Mouse (Mus musculus) hindbrain, embryonic 10.5 days (tissue): ENCODE measurements around the gene Midn. TPM values are rescaled to one million over a fixed set of nuclear protein-coding genes. Genes with fewer than 3 reads are reported as not detected.
A peak's percentile ranks its signal among the peaks of the same experiment; 100 is the strongest.

Source experiments
- DNase-seq: peaks from one replicate; pipeline ENCODE4 v3.0.0-alpha.2; 2017; ENCODE audit warnings: low spot score
- H3K27ac ChIP-seq: fragments of 300-500 bp; sonication (generic); 2 replicates; pipeline ENCODE4 v1.5.1; 2016; ENCODE audit warnings: mild to moderate bottlenecking, moderate library complexity
- H3K27me3 ChIP-seq: fragments of 300-500 bp; sonication (generic); 2 replicates; pipeline ENCODE4 v1.6.1; 2016; ENCODE audit warnings: mild to moderate bottlenecking; ENCODE audit not compliant: poor library complexity, insufficient read depth, severe bottlenecking
- H3K36me3 ChIP-seq: fragments of 300-500 bp; sonication (generic); 2 replicates; pipeline ENCODE4 v1.6.1; 2016; ENCODE audit warnings: mild to moderate bottlenecking, moderate library complexity
- H3K4me1 ChIP-seq: fragments of 300-500 bp; sonication (generic); replicated peaks from 2 replicates; pipeline ENCODE4 v1.6.1; 2016; ENCODE audit warnings: mild to moderate bottlenecking
- H3K4me3 ChIP-seq: fragments of 300-500 bp; sonication (generic); 2 replicates; pipeline ENCODE4 v1.5.1; 2016; ENCODE audit warnings: mild to moderate bottlenecking, moderate library complexity
- H3K9me3 ChIP-seq: fragments of 300-500 bp; sonication (generic); 2 replicates; pipeline ENCODE4 v1.6.1; 2016; ENCODE audit warnings: mild to moderate bottlenecking, moderate library complexity
- WGBS: fragments of 180-500 bp; shearing (Covaris S2); methylation state at CpG from one replicate; pipeline ENCODE4 v1.1.7; 2016; 5-methylcytosine and 5-hydroxymethylcytosine counted together
- polyA plus RNA-seq: library from polyadenylated mRNA; unstranded; fragments of >200 nt; fragmentation: Nextera tagmentation; extraction: Ambion mirVana; gene quantifications from 2 replicates; pipeline ENCODE4 v1.2.1, GENCODE M21; 2016

Gene Midn
- polyA plus RNA-seq, 1 experiment from 2014 or later = 24.6 TPM

DNA sequence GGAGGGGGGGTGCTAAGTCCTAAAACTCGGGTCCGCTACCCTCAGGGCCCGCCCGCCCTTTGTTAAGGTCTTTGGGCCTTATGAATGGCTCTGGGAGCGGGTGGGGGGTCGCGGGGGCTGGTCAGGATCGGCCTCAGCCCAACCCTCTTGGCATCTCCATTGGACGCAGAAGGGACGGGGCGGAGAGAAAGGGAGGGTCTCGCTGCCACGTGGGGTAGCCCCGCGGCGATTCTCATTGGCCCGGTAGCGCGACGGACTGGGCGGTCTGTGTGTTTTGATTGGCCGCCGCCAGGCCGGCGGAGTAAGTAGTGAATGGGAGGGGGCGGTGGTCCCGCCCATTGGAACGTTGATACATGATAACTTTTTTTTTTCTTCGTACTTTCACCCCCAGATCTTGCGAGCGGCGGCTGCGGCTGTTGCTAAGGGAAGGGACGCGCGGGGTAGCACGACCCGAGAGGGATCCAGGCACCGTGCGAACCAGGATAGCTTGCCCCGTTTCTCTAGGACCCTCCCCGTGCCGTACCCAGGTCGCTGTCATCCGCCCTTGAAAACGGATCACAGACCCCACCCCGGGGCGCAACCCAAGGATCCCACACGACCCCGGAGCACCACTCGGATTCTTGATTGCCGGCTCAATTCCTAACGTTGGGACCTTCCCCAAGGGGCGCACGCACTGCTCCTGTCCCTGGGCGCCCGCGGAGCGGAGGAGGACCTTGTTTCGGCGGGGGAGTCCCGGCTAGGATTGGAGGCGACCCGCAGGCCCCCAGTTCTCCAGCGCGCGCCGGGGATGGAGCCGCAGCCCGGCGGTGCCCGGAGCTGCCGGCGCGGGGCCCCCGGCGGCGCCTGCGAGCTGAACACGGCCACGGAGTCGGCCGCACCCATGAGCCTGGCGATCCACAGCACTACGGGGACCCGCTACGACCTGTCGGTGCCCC is 1.5 kb downstream of the Midn start:
- H3K27me3 ChIP-seq = no peaks in the 10 kb centered on the region
- peak; percentile 99 for DNase-seq
- no peaks in the 10 kb centered on the region for H3K9me3 ChIP-seq
- under 1% methylated on average over 87 of the region's 88 CpGs for WGBS
- H3K27ac ChIP-seq = peak overlapping the region; percentile 100
- peak overlapping the region; percentile 99 for H3K4me3 ChIP-seq
- H3K36me3 ChIP-seq = peaks cover 76% of the 10 kb centered on the region
- peaks cover 77% of the 10 kb centered on the region for H3K4me1 ChIP-seq

- peak overlapping the region; percentile 100 for H3K27ac ChIP-seq
- H3K9me3 ChIP-seq = no peaks in the 10 kb centered on the region
- under 1% methylated on average over 68 of the region's 71 CpGs for WGBS
- peak overlapping the region; percentile 99 for H3K4me3 ChIP-seq
- DNase-seq = peak; percentile 90
- H3K27me3 ChIP-seq = no peaks in the 10 kb centered on the region
- peaks cover 78% of the 10 kb centered on the region for H3K4me1 ChIP-seq
- peaks cover 76% of the 10 kb centered on the region for H3K36me3 ChIP-seq
Measured at GRCm38 (mm10) chr10:80150226-80151210, 2.4 kb downstream of the Midn start.

- Histone ChIP-seq H3K9me3 (no peaks in the 10 kb centered on the region), H3K36me3 (peaks cover 76% of the 10 kb centered on the region), H3K27me3 (no peaks in the 10 kb centered on the region), H3K4me1 (peaks cover 78% of the 10 kb centered on the region), H3K27ac (peak overlapping the region; percentile 100), H3K4me3 (peak overlapping the region; percentile 99)
- WGBS = under 1% methylated on average over 26 of the region's 26 CpGs
- peak; percentile 58 for DNase-seq
Measured at GRCm38 (mm10) chr10:80151211-80152034, 3.4 kb downstream of the Midn start.

DNA sequence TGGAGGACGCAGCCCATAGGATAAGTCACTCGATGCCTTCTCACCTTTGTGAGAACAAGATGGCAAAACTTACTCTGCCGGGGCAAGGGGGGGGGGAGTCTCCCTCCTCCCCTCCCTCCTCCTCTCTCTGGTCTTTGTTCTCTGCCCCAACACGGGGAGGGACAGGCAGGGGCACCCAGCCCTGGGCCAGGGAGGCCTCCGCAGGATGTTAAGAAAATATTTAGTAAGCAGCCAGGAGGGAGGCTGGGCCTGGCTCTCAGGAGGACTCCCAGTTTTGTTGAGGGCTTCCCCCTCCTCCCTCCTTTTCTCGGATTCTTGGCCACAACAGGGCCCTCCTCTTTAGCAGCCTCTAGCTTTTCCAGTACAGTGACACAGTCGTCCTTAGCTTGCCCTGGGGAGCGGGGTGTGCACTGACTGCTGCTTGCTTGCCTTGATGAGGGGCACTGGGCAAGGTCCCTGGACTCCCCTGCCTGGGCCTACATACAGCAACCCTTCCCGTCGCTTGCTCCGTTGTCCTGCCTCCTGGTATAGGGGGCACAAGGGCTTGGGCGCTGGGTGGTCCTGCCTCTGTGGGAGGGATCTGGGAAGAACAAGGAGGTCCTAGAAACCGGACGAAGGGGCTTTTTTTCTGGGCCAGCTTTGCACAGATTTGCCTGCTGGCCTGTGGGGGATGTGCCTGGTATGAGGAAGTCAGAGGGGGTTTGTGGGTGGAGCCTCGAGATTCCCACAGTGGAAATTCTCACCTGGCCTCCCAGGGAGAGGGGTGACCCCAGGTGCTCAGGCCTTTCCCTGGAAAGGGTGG is 4.2 kb downstream of the Midn start:
- H3K4me1 ChIP-seq = peaks cover 78% of the 10 kb centered on the region
- no peaks in the 10 kb centered on the region for H3K27me3 ChIP-seq
- DNase-seq = peak; percentile 53
- H3K27ac ChIP-seq = peak overlapping the region; percentile 100
- no peaks in the 10 kb centered on the region for H3K9me3 ChIP-seq
- peaks cover 77% of the 10 kb centered on the region for H3K36me3 ChIP-seq
- peak overlapping the region; percentile 99 for H3K4me3 ChIP-seq
- 9% methylated on average over 15 of the region's 15 CpGs for WGBS

- H3K9me3 ChIP-seq = no peaks in the 10 kb centered on the region
- no peak for DNase-seq
- peaks cover 77% of the 10 kb centered on the region for H3K4me1 ChIP-seq
- H3K4me3 ChIP-seq = peak overlapping the region; percentile 99
- H3K36me3 ChIP-seq = peaks cover 83% of the 10 kb centered on the region
- H3K27me3 ChIP-seq = no peaks in the 10 kb centered on the region
- peak overlapping the region; percentile 100 for H3K27ac ChIP-seq
- WGBS = 56% methylated on average over 3 of the region's 3 CpGs
Measured at GRCm38 (mm10) chr10:80152873-80153260, 4.8 kb downstream of the Midn start.

GRCm38 (mm10) chr10:80153713-80154112 is 5.6 kb downstream of the Midn start:
- 85% methylated on average over 19 of the region's 19 CpGs for WGBS
- no peaks in the 10 kb centered on the region for H3K9me3 ChIP-seq
- no peak for DNase-seq
- peaks cover 81% of the 10 kb centered on the region for H3K4me1 ChIP-seq
- no peaks in the 10 kb centered on the region for H3K27me3 ChIP-seq
- peak overlapping the region; percentile 99 for H3K4me3 ChIP-seq
- H3K27ac ChIP-seq = peak overlapping the region; percentile 100
- H3K36me3 ChIP-seq = peaks cover 90% of the 10 kb centered on the region

DNA sequence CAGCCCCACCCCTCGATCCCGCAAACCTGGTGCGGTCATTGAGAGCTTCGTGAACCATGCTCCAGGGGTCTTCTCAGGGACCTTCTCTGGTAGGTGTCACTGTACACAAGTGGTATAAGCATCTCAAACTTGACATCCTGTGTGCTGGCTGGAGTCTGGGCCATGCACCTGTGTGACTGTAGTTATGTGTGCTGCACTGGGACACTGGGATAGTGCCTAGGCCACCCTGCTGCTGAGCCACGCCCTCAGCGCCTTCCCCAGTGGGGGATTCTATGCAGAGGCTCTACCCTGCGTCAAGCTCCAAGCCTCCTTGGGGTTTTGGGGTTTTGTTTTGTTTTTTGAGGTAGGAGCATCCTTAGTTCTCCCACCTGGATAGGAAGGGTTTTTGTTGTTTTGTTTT is 6.3 kb downstream of the Midn start:
- Histone ChIP-seq H3K4me1 (peaks cover 88% of the 10 kb centered on the region), H3K27me3 (no peaks in the 10 kb centered on the region), H3K4me3 (peak overlapping the region; percentile 99), H3K27ac (0 out of 2 replicates have a peak overlapping the region, but pooled peaks have one; percentile 100), H3K36me3 (peaks cover 90% of the 10 kb centered on the region), H3K9me3 (no peaks in the 10 kb centered on the region)
- WGBS = 84% methylated on average over 7 of the region's 7 CpGs
- no peak for DNase-seq

GRCm38 (mm10) chr10:80155277-80155676 is 7.2 kb downstream of the Midn start:
- Histone ChIP-seq H3K27ac (peak overlapping the region; percentile 66; the same call in 1 of the 2 replicates), H3K9me3 (no peaks in the 10 kb centered on the region), H3K4me3 (peak overlapping the region; percentile 99), H3K36me3 (peaks cover 83% of the 10 kb centered on the region), H3K27me3 (no peaks in the 10 kb centered on the region), H3K4me1 (peaks cover 96% of the 10 kb centered on the region)
- 48% methylated on average over 1 of the region's 1 CpGs for WGBS
- no peak for DNase-seq

DNA sequence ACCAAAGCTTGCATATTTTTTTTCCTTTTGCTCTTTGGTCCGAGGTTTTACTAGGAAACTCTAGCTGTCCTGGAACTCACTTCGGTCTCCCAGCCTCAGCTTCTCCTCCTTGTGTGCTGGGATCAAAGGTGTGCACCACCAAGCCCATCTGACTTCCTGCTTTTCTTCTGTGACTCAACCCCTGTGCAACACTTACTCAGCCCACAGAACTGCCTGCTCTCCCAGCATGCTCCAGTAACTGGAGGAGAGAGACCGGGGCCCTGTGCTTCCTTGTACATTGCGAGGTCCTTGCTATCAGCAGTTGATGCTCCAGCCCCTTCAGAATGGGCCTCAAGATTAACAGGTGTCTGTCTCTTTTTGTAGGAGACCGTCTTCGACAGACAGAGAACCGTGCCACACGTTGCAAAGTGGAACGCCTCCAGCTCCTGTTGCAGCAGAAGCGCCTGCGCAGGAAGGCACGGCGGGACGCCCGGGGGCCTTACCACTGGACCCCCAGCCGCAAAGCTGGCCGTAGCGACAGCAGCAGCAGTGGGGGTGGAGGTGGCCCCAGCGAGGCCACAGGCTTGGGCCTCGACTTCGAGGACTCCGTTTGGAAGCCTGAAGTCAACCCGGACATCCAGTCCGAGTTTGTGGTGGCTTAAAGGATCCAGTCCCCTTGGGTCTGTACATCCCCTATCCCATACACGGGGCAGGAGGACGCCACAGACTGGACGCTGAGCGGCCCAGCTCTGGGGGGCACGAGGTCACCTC is 8.1 kb downstream of the Midn start:
- Histone ChIP-seq H3K4me3 (peak overlapping the region; percentile 30), H3K36me3 (peaks cover 74% of the 10 kb centered on the region), H3K4me1 (peaks cover 99% of the 10 kb centered on the region), H3K9me3 (no peaks in the 10 kb centered on the region), H3K27ac (peak overlapping the region; percentile 93; the same call in 1 of the 2 replicates), H3K27me3 (no peaks in the 10 kb centered on the region)
- no peak for DNase-seq
- 89% methylated on average over 29 of the region's 29 CpGs for WGBS

DNA sequence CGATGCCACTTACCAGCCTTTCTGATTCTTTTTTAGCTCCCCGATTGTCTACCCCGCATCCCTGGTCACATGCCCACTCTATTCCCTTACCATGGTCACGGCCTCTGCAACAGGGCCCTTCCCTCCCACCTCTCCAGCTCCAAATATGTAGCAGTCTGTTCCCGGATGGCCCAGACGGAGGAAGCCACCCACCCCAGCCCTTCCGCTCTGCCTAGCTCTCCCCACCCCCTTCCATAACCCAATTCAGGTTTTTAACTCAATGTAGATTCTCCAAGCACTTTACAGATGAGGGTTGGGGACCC is 8.6 kb downstream of the Midn start:
- peak overlapping the region; percentile 30 for H3K4me3 ChIP-seq
- H3K27ac ChIP-seq = peak overlapping the region; percentile 93
- H3K27me3 ChIP-seq = no peaks in the 10 kb centered on the region
- DNase-seq = no peak
- H3K9me3 ChIP-seq = no peaks in the 10 kb centered on the region
- H3K36me3 ChIP-seq = peaks cover 69% of the 10 kb centered on the region
- H3K4me1 ChIP-seq = peaks cover 99% of the 10 kb centered on the region
- WGBS = 65% methylated on average over 7 of the region's 7 CpGs
